Mouse (Mus musculus): ENCODE results near the gene Litaf. TPM values are rescaled to one million over a fixed set of nuclear protein-coding genes. Genes with fewer than 3 reads are reported as not detected.

Litaf gene
- total RNA-seq, 2 experiments from 2014 or later, result 17.0 to 19.2 TPM

DNA sequence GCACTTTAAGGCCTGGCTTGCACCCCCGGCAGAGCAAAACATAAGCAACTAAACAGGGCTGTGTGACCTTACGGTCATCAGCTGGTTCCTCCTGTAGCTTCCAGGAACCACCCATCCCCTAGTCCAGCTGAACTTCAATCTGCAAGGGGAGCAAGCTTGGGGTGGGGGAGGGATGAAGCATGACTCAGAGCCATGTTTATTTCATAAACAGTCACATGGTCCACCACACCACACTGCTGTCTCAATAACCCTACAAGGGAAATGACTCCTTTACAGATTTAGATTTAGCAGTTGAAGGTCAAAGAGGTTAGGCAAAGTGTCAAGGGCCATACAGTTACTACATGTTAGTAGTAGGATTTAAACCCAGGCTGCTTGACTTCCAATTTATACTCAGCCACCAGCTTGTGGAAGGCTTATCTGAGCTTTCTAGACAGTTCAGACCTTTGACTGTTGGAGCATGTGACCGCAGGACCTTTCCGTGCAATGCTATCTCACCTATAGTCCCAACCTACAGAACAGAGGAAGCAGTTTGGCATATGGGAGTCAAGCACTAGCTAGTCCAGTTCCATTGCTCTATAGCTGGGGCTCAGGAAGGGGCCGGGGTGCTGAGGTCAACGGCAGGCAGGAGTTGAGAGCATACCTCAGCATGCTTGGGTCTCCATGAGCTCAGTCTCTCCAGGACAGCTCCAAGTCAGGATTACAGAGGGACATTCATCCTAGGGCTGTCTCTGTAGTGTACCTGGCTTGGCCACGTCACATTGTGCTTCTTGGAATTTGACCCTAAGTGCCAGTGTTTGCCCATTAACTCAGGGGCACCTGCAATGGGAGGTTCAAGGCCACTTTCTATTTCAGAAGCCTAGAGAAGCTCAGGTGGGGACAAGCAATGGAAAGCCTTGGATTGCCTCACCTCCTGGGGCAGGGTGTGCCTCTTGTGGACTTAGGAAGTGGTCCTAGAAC lies 64.0 kb downstream of the Litaf start:
- intact Hi-C loops (cut with DNase I; ENCODE audit: low total_unique reads), result no loop called here
- DNase-seq, result no peak

DNA sequence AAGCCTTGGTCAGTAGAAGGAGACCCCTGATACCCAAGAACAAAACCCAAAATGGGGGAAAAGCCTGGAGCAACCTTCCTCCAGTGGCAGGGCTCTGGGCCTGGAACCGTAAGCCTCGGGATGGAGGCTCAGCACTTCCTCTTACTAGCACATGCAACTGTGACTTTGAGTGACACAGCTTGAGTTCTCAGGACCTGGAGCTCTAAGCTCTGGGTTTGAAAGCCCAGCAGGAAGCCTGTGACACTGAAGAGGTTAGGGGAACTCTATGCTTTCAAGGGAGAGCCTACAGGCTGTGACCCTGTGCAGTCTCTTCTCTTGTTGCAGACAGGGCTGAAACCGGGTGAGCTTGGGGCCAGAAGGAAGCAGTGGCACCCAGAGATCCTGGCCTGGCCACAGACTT lies 66.1 kb downstream of the Litaf start:
- no peak for DNase-seq
- intact Hi-C loops (cut with DNase I; ENCODE audit: low total_unique reads), result no loop called here

DNA sequence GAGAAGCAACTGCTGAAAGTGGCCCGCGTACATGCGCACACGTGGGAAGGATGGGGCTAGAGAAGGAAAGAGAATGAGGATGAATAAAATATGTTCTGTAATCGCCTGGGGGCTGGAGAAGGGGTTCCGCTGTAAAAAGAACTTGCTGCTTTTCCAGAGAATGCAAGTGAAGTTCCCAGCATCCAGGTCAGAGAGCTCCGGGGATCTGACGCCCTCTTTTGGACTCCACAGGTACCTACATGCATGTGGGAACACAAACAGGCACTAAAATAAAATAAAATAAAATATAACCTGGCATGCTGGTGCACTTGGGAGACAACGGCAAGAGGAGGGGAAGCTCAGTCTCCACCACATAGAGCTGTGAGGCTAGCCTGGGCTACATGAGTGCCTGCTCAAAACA lies 67.7 kb downstream of the Litaf start:
- no peak for DNase-seq
- intact Hi-C loops (cut with DNase I; ENCODE audit: low total_unique reads), result no loop called here

DNA sequence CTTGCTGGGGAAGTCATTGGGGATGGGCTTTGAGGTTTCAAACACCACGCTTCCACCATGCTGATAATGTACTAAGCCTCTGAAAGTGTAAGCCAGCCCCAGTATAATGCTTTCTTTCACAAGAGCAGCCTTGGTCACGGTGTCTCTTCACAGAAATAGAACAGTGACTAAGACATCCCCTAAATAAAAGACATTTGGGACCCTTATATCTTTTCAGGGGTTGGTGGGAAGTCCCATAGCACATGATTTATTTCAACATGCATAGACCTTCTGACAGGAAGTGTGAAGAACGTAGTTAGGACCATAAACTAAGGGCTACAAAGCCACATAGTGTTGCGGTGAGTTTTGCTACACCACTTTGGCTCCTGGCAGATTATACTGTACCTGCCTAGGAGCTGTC lies 69.4 kb downstream of the Litaf start:
- DNase-seq, result no peak
- intact Hi-C loops (cut with DNase I; ENCODE audit: low total_unique reads), result no loop called here

DNA sequence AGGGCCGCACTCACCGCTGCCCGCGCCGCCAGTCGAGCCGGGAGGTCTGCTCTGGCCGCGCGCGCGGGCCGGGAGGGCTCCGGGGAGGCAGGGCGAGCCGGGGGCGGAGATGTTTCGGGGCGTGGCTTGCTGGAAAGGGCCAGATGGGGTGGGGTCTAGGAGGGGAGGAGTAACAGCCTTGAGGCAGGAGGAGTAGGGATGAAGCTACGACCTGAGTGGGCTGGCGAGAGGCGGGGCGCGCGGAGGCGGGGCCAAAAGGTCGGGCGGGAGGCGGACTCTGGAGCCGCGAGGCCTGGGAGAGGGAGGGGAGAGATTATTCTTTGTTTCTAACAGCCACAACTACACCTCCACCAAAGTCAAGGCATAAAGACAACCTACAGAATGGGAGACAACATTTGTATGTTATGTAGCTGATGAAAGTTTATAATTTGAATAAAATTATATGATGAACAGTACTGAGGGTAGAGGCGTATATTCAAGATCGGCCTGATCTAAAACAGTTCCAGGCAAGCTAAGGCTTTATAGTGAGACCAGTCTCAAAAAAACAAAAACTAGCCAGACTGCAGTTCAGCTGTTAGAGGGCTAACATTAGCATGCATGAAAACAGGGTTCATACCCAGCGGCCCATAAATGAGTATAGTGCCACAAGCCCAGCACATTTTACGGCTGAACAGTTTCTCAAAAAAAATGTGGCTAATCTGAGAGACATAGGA lies 72.8 kb downstream of the Litaf start:
- intact Hi-C loops (cut with DNase I; ENCODE audit: low total_unique reads), result no loop called here
- peak; percentile 96 for DNase-seq

DNA sequence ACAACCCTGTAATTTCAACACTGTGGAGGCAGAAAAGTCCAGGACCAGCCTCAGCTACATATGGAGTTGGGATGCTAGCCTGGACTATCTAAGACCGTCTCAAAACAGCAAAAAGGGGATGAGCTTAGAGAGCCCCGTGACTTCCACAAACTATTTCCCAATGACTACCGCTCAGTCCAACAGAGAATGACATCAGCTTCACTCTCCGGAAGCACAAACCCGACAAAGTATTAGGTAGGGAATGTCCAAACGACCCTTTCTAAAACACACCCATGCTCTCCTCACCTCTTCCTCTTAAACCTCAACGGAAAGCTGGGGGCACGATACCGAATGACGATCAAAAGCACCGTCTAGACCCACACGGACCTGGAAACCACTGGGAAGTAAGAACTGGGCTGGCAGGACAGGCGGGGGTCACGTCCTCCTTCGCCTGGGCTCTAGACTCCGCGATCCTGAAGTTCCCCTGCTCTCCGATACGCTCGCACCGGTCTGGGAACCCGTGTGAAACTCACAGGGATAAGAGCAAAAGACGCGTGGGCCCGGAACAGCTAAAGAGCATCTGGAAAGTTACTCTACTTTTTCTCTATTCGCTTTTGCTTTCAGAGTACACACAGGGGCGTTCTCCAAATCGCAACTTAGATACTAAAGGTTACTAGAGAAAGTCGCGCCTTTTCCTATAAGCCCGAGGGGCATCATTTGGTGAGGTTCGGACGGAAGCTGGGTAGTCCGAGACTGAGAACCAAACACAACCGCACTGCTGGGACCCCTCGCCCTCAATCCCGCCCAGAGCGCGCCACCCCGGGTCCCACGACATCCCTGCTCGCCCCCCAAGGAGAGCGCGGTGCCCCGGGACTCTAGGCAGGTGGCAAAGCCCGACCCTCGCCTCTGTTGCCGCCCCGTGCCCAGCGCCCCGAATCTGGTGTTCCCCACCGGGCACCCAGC lies 73.6 kb downstream of the Litaf start:
- intact Hi-C loops (cut with DNase I; ENCODE audit: low total_unique reads), result no loop called here
- DNase-seq, result peak; percentile 30

DNA sequence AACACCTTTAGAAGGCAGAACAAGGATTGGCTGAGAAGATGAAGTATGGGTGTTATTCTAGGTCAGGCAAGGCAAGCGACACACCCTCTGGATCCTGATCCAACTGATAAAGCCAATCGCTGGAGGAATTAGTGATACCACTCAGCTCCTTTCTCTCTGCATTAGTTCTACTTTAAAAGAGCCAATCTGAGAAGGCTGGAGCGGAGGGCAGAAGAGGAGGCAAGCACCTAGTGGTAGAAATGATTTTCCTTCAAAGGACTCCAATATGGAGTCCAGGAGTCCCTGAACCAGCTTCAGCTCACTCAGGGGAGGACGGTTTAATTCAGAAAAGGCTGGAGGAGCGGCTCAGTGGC lies 74.2 kb downstream of the Litaf start:
- no peak for DNase-seq
- intact Hi-C loops (cut with DNase I; ENCODE audit: low total_unique reads), result no loop called here

DNA sequence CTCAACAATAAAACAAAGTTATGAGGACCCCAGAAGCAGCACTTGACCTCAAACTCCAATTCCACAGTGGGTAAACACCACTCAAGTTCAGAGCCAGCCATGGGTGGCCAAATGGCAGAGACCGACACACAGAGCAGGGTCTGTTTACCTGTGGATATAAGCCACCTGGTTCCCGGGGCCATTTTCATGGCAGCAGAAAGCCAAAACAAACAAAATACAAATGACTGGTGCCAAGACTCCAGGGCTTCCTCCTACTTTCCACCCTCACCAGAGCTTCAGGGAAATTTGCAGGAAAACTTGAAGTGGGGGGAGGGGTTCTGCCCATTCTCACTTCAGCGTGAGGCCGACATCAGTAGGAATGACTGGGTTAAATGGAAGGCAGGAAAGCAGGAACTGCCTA lies 75.2 kb downstream of the Litaf start:
- DNase-seq, result no peak
- intact Hi-C loops (cut with DNase I; ENCODE audit: low total_unique reads), result no loop called here

DNA sequence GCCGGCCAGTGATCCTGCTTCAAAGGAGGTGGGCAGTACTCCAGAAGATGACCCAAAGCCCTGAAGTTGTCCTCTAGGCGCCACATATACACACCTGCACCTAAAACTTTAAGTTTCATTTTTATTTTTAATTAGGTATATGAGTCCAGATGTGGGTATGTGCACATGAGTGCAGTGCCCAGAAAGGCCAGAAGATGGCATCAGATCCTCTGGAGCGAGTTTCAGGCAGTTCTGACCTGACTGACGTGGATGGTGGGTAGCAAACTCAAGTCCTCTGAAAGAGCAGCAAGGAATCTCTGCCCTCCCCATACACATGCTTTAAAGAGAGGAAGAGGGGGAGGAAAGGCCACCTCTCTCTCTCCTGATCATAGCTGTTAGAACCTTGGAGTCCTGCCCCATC lies 76.1 kb downstream of the Litaf start:
- intact Hi-C loops (cut with DNase I; ENCODE audit: low total_unique reads), result no loop called here
- DNase-seq, result no peak

DNA sequence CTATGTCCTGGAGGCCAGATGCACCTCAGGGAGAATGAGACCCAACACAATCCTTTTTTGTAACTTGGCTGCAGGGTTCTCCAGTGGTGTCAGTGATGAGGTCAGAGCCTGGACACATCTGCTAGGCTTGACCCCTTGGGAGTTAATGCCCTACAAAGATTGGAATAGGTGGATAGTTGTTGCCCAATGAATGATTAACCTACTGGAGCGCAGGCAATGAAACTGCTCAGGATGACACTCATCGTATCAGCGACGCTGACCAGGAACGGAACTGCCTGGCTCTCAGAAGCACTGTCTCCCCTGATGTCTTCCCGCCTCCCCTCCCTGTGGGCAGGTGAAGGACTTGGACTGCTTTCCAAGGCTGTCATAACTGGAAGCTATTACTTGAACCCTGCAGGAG lies 76.6 kb downstream of the Litaf start:
- intact Hi-C loops (cut with DNase I; ENCODE audit: low total_unique reads), result no loop called here
- DNase-seq, result no peak

DNA sequence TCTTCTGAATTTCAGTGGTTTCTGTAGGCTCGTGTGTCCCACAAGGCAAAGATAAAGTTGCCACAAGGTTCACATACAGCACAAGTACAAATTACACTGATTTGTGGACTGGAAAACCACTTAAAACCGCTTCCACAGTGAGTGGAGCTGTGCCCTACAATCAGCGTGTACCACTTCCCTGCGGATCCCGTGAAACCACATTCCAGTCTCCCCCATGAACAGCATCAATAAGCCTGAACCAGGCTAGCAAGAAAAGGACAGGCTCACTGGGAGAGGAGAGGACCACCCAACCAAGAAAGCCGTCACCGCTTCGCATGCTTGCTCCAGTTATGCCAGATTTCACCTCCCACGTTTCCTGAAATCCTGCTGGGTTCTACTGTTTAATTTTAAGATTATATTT lies 77.7 kb downstream of the Litaf start:
- intact Hi-C loops (cut with DNase I; ENCODE audit: low total_unique reads), result no loop called here

DNA sequence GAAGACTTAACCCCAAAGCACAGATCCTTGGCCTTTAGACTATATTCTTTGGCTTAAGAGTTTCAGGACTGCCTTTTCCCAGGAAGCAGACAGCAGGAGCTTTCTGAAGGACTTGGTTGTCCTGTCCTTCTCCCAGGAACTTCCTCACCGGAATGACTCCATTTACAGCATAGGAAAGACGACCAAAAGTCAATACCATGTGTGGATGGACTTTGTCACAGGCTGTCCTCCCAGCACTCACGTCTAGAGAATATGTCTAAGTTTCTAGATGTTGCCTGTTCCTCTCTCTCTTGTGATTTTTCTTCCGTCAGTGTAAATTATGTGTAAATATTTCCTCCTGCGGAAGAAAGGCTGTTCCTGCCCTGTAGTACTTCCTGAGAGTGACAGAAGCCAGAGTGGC lies 81.4 kb downstream of the Litaf start:
- DNase-seq, result no peak
- intact Hi-C loops (cut with DNase I; ENCODE audit: low total_unique reads), result no loop called here

More for the DNA sequence above, 77.7 kb downstream of the Litaf start:
- DNase-seq, result no peak

DNA sequence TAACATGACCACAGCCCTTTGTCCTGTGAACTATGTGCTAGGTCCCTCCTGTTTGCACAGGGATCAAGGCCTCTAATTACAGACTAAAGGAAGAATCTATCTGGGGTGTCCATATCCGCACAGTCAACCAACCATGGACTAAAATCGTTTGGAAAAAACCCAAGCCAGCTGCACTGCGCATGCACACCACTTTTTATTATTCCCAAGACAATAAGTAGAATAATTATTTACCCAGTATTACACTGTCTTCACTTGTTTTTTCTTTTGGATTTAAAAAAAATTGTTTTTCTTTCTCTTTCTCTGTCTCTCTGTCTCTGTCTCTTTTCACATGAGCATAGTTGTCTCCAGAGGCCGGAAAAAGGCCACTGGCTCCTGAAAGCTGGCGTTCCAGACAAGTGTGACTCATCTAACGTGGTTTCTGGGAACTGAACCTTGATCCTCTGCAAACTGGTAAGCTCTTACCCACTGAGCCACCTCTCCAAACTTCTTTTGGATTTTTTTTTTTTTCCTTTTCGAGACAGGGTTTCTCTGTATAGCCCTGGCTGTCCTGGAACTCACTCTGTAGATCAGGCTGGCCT lies 84.4 kb downstream of the Litaf start:
- intact Hi-C loops (cut with DNase I; ENCODE audit: low total_unique reads), result no loop called here

DNA sequence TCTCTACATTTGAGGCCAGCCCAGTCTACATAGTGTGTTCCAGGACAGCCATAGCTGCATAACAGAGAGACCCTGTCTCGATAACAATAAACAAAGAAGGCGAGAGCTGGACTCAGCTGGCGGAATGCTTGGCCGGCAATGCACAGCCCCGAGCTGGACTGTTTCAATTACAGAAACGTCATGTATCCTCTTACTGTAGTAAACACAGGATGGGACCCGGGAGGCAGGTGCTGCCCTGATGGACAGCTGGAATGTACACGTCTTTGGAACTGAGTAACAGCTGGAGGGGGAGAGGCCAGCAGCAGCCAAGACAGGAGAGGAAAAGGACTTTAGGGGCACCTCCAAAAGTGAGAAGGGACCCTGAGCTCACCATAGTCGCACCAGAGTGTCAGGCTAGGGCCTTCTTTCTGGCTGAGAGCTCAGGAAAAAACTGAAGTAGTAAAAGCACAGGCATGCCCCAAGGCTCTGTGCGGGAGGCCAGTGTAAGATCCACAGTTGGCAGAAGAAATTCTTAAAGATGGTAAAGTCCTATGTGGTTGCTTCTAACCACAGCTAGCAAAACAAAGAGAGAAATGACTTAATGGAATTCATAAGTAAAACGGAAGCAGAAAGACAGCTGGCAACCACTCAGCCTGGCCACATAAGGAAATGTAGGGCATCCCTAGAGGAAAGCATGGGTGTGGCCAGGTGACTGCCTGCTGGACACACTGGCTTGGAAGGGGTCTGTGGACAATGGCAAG lies 86.7 kb downstream of the Litaf start:
- no peak for DNase-seq
- intact Hi-C loops (cut with DNase I; ENCODE audit: low total_unique reads), result no loop called here

More for the DNA sequence above, 84.4 kb downstream of the Litaf start:
- DNase-seq, result no peak

DNA sequence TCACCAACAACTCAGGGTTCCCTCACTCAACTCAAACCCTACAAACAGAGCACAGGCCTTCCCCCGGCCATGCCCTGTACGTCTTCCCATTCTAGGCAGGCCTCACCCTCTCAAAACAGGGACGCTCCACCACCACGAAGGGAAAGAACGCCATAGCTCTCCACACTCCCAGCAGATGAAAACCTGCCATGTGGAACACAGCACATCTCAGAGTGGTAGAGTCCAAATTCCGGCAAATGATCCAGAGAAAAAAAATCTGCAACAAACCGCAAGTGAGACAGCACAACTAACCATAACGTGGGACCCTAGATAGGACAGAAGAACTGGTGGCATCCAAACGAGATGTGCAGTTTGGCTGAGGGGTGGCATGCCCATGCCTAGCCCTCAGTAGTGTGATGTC lies 88.1 kb downstream of the Litaf start:
- intact Hi-C loops (cut with DNase I; ENCODE audit: low total_unique reads), result no loop called here
- DNase-seq, result no peak

DNA sequence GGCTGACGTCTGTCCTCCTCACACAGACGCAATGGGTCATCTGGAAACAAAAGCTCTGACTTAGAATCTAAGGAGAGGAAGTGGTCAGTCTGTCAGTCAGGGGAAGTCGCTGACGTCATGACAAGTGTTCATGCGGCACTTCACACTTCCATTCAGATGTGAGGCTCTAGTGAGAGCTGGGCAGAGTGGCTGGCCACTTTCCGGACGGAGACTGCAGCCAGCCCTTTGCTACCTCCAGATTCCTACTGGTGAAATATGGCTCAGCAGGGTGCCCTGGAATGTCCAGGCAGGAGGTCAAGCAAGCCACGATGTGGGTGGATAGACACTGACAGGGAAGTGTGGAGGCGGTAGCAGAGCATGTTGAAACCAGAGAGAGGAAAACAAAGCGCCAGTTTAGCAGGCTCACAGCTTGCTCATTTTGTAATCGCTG lies 89.7 kb downstream of the Litaf start:
- intact Hi-C loops (cut with DNase I; ENCODE audit: low total_unique reads), result no loop called here
- no peak for DNase-seq

DNA sequence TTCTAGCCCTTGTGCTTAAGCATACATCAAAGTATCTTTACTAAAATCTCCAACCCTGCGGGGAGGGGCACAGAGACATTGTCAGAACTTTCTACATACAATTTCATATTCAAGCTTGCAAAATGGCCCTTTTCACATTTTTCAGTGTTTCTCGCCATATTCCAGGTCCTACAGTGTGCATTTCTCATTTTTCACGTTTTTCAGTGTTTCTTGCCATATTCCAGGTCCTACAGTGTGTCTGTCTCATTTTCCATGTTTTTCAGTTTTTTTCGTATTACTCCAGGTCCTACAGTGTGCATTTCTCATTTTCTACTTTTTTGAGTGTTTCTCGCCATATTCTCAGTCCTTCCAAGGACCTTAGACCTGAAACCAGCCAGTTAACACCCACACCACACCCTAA lies 91.0 kb downstream of the Litaf start:
- intact Hi-C loops (cut with DNase I; ENCODE audit: low total_unique reads), result no loop called here
- no peak for DNase-seq

DNA sequence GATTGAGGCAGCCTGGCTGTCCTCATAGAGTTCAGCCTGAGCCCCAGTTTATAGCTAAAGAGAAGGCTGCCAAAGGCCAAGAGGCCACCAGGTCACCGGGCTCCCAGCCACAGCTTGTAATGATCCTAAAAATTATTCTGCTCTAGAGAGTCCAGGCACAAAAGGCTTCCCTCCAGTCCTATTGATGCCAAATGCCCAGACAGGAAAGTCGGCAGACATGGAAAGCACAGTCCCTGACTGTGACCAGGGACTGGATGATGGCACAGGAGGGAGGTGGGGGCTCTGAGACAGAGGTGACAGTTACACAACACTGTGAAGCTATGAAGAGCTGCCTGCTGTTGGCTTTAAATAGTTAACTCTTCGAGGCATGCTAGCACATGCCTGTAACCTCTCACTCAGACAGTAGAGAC lies 91.9 kb downstream of the Litaf start:
- DNase-seq, result peak; percentile 73
- intact Hi-C loops (cut with DNase I; ENCODE audit: low total_unique reads), result no loop called here

DNA sequence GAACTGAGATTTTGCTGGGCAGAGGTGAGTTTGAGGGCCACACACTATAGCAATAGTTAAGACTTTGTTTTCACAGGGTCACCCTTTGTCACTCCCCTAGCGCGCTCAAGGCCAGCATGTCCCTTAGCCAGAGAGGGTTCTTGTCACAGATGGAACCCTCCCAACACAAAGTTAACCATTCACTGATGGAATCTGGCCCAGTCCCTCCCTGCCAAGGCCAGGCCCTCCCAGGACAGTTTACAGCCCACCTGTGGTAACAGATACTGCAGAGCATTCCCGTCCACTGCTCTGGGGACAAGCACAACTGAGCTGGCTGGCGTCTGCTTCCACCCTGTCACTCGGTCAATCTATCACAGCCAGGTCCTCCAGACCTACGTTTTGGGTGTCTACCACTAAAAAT lies 93.7 kb downstream of the Litaf start:
- intact Hi-C loops (cut with DNase I; ENCODE audit: low total_unique reads), result no loop called here
- DNase-seq, result no peak

All from gastrocnemius, postnatal 14 days (tissue).